Mouse (Mus musculus) megakaryocyte, embryonic 14.5 days (primary cell): ENCODE results near the gene Defb11. TPM values are rescaled to one million over a fixed set of nuclear protein-coding genes. Genes with fewer than 3 reads are reported as not detected.
"Not testable (repeated sequence)": the region's sequence is repeated elsewhere in the genome, so short reads cannot be mapped to it uniquely, and the experiment has no call there.

Experiments used
- H3K27me3 ChIP-seq: replicated peaks from 2 replicates; pipeline ENCODE3; 2012; ENCODE audit warnings: inconsistent platforms
- H3K36me3 ChIP-seq: replicated peaks from 2 replicates; pipeline ENCODE3; 2012; ENCODE audit warnings: low read length, inconsistent platforms, mixed read lengths
- H3K4me1 ChIP-seq: 2 replicates; pipeline ENCODE4 v1.6.1; 2012; ENCODE audit warnings: inconsistent platforms
- H3K4me3 ChIP-seq: replicated peaks from 2 replicates; pipeline ENCODE3; 2012; ENCODE audit warnings: moderate library complexity, mild to moderate bottlenecking, inconsistent platforms
- H3K9me3 ChIP-seq: 2 replicates; pipeline ENCODE4 v1.6.1; 2012; ENCODE audit warnings: inconsistent platforms
- FLI1 ChIP-seq: IDR thresholded peaks from 2 replicates; pipeline ENCODE4 v1.6.1; 2012; ENCODE audit warnings: low read length, inconsistent platforms, mixed read lengths
- GATA1 ChIP-seq: IDR thresholded peaks from 3 replicates; pipeline ENCODE4 v1.6.1; 2012; ENCODE audit warnings: mixed read lengths, low read length, inconsistent platforms, borderline replicate concordance
- polyA plus RNA-seq: library from polyadenylated mRNA; stranded (reverse); fragments of >175 nt; gene quantifications from 2 replicates; pipeline ENCODE4 v1.2.3, GENCODE M21; 2012; ENCODE audit warnings: low replicate concordance; ENCODE audit not compliant: insufficient read depth

Defb11 gene
- not detected in 2 replicates for polyA plus RNA-seq

DNA sequence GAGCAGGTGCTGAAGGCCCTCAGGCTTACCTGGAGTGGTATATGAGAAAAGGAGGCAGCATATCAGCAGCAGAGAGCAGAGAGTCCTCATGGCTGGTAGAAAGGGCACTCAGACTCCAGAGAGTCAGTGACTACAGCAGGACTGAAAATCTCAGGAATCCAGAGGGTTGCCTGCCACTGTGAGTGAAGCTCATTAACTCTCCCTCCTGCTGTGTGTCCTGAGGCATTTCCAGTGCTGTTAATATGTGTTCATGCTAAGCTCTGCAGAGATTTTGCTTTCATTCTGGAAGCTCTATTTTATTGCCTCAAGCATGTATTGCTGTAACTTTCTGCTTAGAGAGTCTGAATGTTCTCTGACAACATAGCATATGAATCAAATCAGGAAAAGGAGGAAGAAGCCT lies at the start of gene Defb11:
Defb11 (minus strand) TSS at position 123 of the 400 bp plus-strand sequence.
- not testable (repeated sequence) for H3K4me3 ChIP-seq, H3K9me3 ChIP-seq, H3K27me3 ChIP-seq, H3K36me3 ChIP-seq, H3K4me1 ChIP-seq

DNA sequence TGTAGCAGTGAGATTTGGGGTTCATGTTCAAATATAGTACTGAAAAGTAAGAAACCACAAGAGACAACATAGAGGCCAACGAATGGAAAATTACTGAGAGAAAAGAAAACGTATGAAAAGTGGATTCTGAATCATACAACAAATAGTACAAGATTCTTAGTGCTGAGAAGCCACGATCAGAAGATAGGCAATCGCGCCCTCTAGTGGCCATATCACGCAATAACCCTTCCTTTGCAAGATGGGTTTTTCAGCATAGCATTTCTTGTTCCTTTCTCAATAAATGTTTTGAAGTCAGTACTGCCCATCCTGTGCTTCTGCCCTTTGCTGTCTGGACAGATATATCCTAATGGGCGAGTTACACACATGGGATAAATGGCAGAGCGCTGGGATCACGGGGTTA lies 49.1 kb upstream of the Defb11 start:
- no peaks in the 10 kb centered on the region for H3K27me3 ChIP-seq

DNA sequence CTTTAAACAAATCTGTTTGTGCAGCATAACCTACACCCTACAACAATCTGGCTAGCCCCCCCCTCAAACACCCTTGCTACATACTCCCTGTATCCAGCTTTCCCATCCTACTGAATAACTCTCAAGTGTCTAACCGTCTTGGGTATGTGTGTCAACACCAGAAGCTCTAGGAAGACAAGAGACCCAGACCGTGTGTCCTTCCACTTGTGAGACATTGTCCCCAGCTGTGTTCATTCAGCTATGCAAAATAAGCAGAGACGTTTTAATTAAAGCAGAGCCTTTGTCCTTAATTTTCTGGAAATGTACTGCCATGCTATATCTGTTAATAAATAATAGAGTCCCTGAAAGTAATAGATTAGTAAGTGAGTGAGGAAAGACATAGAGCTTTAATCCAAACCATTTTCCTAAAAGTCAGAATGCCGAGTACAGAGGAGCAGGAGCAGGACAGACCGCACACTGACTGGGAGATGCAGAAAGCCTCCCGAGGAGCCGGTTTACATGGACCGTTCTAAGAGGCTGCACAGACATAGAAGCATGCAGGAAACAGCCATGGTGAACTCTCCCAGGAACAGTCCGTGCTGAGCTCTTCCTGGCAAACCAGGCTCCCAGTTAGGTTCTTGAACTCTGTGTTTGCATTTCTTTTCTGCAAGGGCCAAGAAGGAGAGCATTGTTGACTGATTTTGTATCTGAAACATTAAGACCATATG lies 41.3 kb upstream of the Defb11 start:
- no peak for TF ChIP-seq GATA1
- TF ChIP-seq FLI1 = no peak
- Histone ChIP-seq H3K27me3 (no peaks in the 10 kb centered on the region), H3K4me1 (no peaks in the 10 kb centered on the region), H3K4me3 (no peak overlapping the region), H3K9me3 (no peaks in the 10 kb centered on the region), H3K36me3 (no peaks in the 10 kb centered on the region)

More for the DNA sequence above, 49.1 kb upstream of the Defb11 start:
- TF ChIP-seq FLI1 (no peak), GATA1 (no peak)
- H3K9me3 ChIP-seq = no peaks in the 10 kb centered on the region
- no peaks in the 10 kb centered on the region for H3K36me3 ChIP-seq
- no peak overlapping the region for H3K4me3 ChIP-seq
- no peaks in the 10 kb centered on the region for H3K4me1 ChIP-seq

GRCm38 (mm10) chr8:21946462-21946861 lies 40.2 kb upstream of the Defb11 start, which contains the start of gene Defb13:
Gene Defb13, plus strand, starts transcription at chr8:21946762.
- H3K4me3 ChIP-seq = no peak within 1 kb of the TSS
- no peaks in the 10 kb centered on the region for H3K36me3 ChIP-seq
- TF ChIP-seq FLI1 (no peak), GATA1 (no peak)
- no peaks in the 10 kb centered on the region for H3K9me3 ChIP-seq
- H3K27me3 ChIP-seq = no peaks in the 10 kb centered on the region
- no peaks in the 10 kb centered on the region for H3K4me1 ChIP-seq

- H3K4me3 ChIP-seq, H3K36me3 ChIP-seq, H3K4me1 ChIP-seq, H3K9me3 ChIP-seq, H3K27me3 ChIP-seq: not testable (repeated sequence)
Measured at GRCm38 (mm10) chr8:21938052-21938451, 31.8 kb upstream of the Defb11 start, which contains the start of gene Defb35. Gene Defb35, plus strand, starts transcription at chr8:21938352.

- Histone ChIP-seq H3K36me3 (no peaks in the 10 kb centered on the region), H3K4me1 (no peaks in the 10 kb centered on the region), H3K9me3 (no peaks in the 10 kb centered on the region), H3K27me3 (no peaks in the 10 kb centered on the region), H3K4me3 (no peak within 1 kb of the TSS)
- no peak for TF ChIP-seq FLI1
- TF ChIP-seq GATA1 = no peak
Measured at GRCm38 (mm10) chr8:21932610-21933009, 26.4 kb upstream of the Defb11 start, which contains the start of gene Defb15. Gene Defb15, minus strand, starts transcription at chr8:21932710.

DNA sequence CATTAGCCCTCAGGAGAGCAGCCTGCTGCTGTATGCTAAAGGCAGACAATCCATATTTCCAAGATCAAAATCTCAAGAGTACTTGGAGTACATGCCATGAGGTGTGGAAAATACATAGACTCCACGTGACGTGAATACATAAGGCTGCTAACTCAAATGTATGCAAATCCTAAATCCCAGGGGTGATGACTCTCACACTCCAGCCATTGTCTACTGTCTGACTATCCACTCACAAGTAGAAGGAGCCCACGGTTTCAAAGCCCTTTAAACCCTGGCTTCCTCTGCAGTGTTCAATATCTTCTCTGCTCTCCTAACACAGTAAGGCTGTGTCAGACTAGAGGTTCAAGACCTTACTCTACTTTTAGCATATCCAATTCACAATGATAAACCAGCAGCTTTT lies 24.5 kb upstream of the Defb11 start:
- H3K36me3 ChIP-seq, H3K9me3 ChIP-seq, H3K4me1 ChIP-seq, H3K4me3 ChIP-seq, H3K27me3 ChIP-seq: not testable (repeated sequence)

DNA sequence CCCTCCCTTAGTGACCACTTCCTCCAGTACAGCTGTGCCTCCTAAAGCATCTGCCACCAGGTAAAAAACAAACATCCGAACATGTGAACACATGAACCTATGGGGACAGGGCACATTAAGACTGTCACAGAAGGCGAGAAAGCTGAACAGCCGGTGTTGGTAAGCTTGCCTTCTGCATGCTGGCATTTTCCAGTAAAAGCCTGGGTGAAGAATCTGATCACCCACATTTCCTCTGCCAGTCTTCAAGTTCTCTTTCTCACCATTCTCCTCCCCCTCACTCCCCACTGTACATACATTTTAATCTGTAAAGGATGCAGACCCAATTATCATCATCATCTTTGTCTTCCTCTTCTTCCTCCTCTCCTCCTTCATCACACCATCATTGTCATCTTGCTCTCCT lies 9.4 kb upstream of the Defb11 start:
- no peak overlapping the region for H3K4me3 ChIP-seq
- H3K9me3 ChIP-seq = no peaks in the 10 kb centered on the region
- no peaks in the 10 kb centered on the region for H3K36me3 ChIP-seq
- H3K27me3 ChIP-seq = no peaks in the 10 kb centered on the region
- no peaks in the 10 kb centered on the region for H3K4me1 ChIP-seq
- TF ChIP-seq FLI1 (no peak), GATA1 (no peak)

- TF ChIP-seq GATA1 (no peak), FLI1 (no peak)
- H3K4me3 ChIP-seq = no peak overlapping the region
- no peaks in the 10 kb centered on the region for H3K36me3 ChIP-seq
- no peaks in the 10 kb centered on the region for H3K4me1 ChIP-seq
- H3K27me3 ChIP-seq = no peaks in the 10 kb centered on the region
- H3K9me3 ChIP-seq = no peaks in the 10 kb centered on the region
Measured at GRCm38 (mm10) chr8:21912554-21912953, 6.3 kb upstream of the Defb11 start.

GRCm38 (mm10) chr8:21911931-21912330 lies 5.7 kb upstream of the Defb11 start:
- H3K4me3 ChIP-seq = no peak overlapping the region
- H3K36me3 ChIP-seq = no peaks in the 10 kb centered on the region
- H3K9me3 ChIP-seq = no peaks in the 10 kb centered on the region
- no peaks in the 10 kb centered on the region for H3K4me1 ChIP-seq
- no peak for TF ChIP-seq FLI1
- no peak for TF ChIP-seq GATA1
- no peaks in the 10 kb centered on the region for H3K27me3 ChIP-seq

- H3K36me3 ChIP-seq, H3K9me3 ChIP-seq, H3K4me1 ChIP-seq, H3K4me3 ChIP-seq, H3K27me3 ChIP-seq: not testable (repeated sequence)
Measured at GRCm38 (mm10) chr8:21885321-21885720, 20.9 kb downstream of the Defb11 start, which contains the start of gene Defb9. Gene Defb9, minus strand, starts transcription at chr8:21885421.

DNA sequence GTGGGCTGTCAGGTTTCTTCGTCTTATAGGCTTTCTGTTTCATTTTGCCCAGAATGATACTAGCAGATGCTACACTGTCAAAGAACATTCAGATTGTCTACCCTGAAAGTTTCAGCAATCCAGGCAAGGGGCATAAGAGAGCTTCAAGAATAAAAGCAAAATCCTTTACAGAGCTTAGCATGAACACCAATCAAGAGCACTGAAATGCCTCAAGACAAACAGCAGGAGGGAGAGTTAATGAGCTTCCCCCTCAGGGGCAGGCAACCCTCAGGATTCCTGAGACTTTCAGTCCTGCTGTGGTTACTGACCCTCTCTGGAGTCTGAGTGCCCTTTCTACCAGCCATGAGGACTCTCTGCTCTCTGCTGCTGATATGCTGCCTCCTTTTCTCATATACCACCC lies 47.6 kb downstream of the Defb11 start, which contains the start of gene Defb10:
Defb10 (plus strand) TSS at position 316 of the 400 bp plus-strand sequence.
- H3K27me3 ChIP-seq, H3K4me1 ChIP-seq, H3K9me3 ChIP-seq, H3K36me3 ChIP-seq, H3K4me3 ChIP-seq: not testable (repeated sequence)
